Mouse (Mus musculus): ENCODE results near the gene Prkag3.

Prkag3 gene

DNA sequence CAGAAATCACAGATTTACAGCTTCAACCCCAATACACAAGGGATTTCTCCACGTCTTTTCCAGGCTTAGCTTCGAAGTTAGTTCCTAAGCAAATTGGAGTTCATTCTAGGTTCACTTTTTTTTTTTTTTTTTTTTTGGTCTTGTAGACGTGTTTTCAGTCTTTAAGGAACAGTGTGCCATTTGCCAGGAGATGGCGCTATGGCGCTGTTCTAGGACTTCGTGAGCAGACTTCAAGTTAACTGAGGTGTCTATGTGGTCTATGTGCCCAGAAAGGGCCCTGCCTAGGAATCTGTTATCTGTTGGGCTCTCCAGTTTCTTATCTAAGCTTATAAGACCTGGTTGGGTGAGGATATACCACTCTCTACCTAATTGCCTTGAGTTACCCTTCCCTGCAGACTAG, 14.1 kb upstream of the Prkag3 start:
- peak in 1 of 2 experiments; percentile 67 for DNase-seq (ENCODE audit: low read depth in 1 of 2, low spot score in 2 of 2)

DNA sequence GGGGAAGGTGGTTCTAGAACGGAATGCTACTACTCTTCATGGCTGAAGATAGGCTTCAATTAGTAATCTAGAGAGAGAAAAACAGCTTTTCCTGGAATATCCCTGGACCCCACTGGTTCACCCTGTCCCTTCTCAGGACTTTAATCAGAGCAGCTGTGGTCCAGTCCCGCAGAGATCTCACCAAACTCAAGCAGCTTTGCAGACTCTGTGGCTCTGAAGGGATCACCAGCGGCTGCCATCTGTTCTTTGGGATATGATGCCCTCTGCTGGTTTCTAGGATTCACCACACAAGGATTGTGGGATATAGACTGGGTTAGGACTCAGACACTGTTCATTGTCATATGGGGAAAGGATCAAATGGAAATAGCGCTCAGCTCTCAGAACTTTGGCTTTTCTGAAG, 10.8 kb upstream of the Prkag3 start:
- DNase-seq (ENCODE audit: low read depth in 1 of 2, low spot score in 2 of 2), result no peak

DNA sequence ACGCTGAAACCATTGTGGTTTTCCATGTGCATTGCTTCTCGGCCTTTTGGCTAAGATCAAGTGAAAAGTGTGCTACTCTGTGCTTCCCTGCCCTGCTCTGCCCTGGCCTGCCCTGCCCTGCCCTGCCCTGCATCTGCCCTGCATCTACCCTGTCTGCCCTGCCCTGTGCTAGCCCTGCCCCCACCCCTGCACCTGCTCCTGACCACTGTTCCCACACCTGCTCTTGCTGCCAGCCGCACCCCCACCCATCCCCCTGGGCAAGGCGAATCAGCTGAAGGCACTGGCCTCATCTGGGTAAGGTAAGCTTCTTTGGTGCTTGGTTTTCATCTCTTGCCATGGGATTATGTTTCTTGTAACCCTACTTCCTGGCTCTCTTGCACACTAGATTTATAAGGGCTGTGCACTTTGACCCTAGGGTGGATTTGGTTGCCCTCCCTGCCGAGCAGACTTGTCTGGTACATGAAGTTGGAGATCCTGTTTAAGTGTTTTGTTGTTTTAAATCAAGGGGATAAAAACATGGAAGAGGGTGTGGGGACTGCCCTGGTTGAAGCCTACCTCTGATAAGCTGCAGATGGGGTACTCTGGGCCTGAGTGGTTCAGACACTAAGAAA, 5.3 kb upstream of the Prkag3 start:
- no peak for DNase-seq (ENCODE audit: low read depth in 1 of 2, low spot score in 2 of 2)

DNA sequence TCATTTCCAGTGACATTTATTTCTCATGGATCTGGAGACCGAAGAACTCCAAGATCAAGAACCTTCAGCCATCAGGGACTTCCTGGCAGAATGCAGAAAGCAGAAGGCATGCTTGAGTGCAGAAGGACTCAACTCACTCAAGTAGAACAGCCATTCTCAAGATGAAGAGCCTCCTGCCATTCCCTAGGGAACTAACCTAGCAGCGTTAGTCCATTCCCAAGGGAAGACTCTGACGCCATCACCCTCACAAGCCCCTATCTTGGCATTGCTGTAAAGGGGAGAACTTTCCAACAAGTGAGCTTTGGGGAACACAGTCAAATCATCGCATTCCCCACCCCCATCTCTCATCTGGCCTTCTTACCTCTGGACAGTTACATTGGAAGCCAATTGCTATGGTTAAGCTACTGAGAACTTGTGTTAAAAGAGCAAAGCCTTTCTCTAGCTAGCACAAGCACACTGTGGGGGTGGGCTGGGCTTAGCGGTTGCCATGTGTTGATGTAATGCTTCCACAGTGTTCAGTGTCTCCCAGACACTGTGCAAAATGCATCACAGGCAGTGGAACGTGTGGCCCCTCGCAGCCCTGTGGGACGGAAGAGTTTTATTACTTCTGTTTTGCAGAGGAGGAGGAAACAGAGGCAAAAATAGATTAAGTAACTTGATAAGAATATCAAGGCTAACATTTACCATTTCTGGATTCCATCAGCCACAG, 4.4 kb upstream of the Prkag3 start:
- no peak for DNase-seq (ENCODE audit: low read depth in 1 of 2, low spot score in 2 of 2)

DNA sequence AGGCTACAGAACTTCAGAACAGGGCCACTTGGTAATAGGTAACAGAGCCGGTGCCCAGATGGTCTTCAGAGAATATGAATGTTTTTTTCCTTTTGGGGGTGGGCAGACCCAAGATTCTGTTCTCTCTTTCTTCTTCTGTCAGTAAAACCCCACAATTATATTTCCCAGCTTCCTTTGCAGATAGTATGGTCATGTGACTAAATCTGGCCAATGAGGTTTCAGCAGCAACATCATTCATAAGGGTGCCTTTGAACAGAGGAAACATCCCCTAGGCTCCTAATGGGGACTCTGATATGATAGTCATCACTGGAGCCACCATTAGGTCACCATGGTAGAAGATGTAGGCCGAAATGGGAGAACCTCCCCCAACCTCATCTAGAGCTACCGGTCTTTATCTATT, 3.8 kb upstream of the Prkag3 start:
- no peak for DNase-seq (ENCODE audit: low read depth in 1 of 2, low spot score in 2 of 2)

DNA sequence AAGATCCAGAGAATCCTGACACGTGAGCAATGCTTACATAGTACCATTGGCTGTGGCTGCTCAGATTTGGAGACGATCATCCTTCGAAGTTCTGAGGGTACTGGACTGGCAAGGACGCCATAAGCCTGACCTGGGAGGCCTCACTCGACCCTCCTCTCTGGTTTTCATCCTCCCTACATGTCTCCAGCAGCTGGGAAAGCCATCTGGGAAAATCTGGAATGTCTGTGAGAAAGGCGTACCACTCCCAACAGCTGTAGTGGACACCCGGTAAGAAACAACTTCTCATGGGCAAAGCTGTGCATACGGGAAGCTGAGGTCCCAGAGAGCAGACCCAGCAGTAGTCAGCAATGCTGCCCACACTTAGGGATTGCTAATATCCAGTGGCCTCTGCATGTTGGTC, 3.1 kb upstream of the Prkag3 start:
- no peak for DNase-seq (ENCODE audit: low read depth in 1 of 2, low spot score in 2 of 2)

DNA sequence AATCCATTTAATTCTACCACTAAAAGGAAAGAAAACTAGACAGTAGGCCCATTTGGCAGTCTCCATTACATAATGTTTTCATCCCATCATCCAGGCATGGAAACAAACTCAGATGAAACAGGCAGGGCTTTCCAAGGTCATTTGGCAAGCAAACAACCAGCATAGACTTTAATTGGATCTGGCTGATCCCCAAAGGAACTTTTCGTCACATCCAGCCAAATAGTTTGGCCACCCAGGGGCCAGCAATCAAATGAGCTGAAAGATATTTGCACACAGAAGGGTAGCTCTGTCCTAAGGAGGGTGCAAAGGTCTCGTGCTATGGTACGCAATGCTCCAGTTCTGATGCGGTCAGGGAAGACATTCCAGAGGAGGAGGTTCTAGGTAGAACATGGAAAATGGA, 1.7 kb upstream of the Prkag3 start:
- DNase-seq (ENCODE audit: low read depth in 1 of 2, low spot score in 2 of 2), result no peak

DNA sequence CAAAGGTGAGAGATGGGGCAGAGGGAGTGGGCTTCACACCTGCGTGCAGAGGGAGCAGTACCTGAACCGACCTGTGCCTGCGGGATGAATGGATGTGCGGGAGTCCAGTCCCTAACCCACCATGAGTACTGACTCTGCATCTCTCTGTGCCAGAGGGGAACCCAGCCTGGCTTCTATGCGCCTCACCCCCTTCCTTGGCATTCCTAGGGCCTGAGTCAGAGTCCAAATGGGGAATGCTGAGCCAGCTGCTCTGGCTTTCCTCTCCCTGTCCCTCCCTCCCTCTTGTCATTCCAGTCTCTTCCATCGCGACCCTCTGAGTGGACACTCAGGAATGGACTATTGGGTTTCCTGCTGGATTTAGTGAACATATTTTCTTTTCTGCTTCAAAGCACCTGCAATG, 280 bp upstream of the Prkag3 start:
- DNase-seq (ENCODE audit: low read depth in 1 of 2, low spot score in 2 of 2), result no peak

DNA sequence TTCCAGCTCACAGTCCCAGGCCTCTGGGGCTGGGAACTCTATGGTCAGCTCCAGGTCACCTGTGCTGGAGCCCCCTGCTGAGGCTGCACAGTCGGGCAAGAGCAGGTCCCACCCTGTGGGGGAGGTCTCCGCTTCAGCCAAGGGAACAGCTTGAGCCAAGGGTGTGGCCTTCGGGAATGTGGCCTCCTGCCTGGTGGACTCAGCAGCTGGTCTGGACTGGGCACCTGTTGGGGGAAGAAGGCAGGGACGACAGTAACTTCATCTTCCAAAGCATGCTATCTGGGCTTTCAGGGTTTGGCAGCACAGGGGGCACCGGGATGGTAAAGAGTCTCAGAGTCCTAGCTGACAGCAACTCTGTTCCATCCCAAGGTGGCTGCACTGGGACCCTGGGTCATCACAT, 1.7 kb downstream of the Prkag3 start:
- DNase-seq (ENCODE audit: low read depth in 1 of 2, low spot score in 2 of 2), result no peak

DNA sequence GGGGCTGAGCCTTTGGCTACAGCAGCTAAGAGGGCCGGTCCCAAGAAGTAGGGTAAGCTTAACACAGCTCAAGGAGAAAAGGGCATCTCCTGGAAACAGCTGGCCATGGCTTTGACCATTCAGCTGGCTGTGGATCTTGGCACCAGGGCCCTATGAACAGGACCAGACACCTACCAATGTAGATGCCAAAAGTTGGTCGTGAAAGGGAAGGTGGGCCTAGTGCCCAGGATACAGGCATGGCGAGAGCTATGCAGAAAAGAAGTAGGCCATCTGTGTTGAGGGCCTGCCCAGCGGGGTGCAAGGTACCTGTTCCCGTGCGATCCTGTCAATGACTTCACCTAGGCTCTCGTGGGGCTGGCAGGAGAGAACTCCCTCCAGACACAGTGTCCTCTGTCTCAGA, 8.2 kb downstream of the Prkag3 start:
- no peak for DNase-seq (ENCODE audit: low read depth in 1 of 2, low spot score in 2 of 2)

DNA sequence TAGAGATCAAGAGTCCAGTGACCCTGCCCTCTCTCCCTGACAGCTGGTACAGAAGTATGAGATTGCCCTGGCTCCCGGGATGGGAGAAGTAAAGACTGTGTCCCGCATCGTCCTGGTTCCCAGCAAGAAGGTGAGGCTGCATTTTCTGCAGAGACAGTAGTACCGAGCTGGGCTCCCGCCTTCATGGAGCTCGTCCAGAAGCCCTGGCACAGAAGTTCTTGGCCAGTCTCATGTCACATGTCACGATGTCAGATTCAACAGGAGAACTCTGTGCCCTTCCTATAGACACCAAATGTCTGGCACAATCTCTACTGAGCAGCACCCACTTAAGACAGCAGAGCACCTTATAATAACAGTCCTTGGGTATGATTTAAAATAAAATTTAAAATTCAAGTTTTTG, 11.5 kb downstream of the Prkag3 start:
- DNase-seq (ENCODE audit: low read depth in 1 of 2, low spot score in 2 of 2), result no peak

DNA sequence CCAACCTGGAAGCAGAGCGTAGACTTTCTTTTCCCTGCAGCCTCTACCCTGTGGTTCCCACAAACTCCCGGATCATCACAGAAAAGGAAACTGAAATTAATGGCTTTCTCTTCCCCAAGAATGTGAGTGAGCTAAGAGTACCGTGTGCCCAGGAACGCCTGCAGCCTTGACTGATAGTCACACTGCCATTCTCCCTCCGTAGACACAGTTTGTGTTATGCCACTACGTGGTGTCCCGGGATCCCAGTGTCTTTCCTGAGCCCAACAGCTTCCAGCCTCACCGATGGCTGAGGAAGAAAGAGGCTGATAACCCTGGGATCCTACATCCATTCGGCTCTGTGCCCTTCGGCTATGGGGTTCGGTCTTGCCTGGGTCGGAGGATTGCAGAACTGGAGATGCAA, 12.0 kb downstream of the Prkag3 start:
- DNase-seq (ENCODE audit: low read depth in 1 of 2, low spot score in 2 of 2), result no peak

DNA sequence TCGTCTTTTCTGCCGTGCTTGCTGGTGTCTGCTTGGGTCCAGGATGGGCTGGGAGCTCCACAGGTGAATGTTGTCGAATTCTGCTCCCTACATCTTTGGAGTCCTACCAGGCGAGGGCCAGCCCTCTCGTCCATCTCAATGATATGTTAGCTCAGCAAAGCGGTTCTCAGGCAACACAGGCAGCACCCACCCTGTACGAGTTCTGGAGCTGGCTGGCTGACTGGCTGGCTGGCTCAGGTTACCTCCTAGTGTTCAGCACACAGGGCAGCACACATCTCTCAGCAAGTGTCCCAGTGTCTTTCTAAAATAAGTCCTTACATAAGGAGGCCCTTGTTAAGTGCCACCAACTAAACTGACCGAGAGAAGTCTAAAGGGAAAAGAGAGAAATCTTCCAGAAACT, 20.6 kb downstream of the Prkag3 start:
- DNase-seq (ENCODE audit: low read depth in 1 of 2, low spot score in 2 of 2), result no peak

DNA sequence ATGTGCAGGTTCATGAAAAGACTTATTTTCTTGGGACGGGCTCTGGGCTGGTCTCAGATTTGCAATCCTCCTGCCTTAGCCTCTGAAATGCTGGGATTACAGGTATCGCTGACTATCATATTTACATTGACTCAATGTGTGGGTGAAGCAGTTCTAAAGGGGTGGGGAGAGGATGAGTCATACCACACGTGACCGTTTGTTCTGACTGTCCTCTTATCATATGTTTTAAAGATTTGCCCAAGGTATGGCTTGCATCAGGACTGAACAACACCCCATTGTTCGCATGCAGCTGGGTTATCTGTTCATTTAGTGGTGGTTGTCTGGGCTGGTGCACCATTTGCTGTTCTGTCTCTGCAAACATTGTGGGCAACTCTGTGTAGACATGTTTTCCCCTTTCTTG, 22.3 kb downstream of the Prkag3 start:
- no peak for DNase-seq (ENCODE audit: low read depth in 1 of 2, low spot score in 2 of 2)

DNA sequence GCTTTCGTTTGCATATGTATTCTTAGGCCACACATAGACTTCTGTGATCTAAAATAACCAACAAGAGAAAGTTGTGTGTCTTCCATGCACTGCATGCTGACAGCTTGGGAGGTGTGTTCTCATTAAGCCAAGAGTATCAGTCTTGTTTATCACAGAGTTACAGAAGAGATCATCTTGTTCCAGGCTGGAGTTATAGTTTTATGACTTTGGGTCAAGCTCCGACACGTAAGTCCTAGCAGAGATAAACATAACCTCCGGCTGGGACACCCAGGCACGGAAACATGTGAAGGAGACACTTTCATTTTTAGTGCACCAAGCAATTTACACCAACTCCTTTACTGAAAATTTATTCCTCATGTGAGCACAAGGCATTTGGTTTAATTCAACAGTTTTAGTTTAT, 22.9 kb downstream of the Prkag3 start:
- no peak for DNase-seq (ENCODE audit: low read depth in 1 of 2, low spot score in 2 of 2)

DNA sequence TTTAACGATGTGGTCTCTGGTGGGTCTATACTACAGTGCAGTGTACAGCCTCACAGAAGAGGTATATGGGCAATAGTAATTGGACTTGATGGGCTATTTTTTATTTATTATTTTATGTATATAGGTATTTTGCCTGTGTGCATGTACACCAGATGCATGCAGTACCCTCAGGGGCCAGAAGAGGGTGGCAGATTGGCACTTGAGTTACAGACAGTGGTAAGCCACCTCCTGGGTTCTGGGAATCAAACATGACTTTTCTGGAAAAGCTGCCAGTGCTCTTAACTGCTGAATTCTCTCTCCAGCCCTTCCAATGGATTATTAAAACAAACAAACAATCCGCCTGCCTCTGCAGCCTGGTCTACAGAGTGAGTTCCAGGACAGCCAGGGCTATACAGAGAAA, 25.3 kb downstream of the Prkag3 start:
- DNase-seq (ENCODE audit: low read depth in 1 of 2, low spot score in 2 of 2), result no peak

DNA sequence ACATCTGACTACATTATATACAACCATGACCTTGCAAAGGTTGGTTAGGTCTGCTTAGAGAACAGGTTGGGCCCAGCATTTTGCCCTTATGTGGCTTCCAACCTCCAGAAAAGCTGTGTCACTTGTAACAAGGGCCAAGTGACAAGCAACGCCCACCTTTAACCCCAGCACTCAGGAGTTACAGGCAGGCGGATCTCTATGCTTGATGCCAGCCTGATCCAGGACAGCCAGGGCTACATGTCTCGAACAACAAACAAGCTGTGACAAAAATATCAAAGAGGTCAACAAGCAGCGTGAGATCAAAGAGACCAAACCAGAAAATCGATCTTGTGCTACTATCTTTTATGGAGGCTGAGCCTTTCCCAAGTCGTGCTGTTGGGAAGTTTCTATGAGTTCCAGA, 27.4 kb downstream of the Prkag3 start:
- no peak for DNase-seq (ENCODE audit: low read depth in 1 of 2, low spot score in 2 of 2)

DNA sequence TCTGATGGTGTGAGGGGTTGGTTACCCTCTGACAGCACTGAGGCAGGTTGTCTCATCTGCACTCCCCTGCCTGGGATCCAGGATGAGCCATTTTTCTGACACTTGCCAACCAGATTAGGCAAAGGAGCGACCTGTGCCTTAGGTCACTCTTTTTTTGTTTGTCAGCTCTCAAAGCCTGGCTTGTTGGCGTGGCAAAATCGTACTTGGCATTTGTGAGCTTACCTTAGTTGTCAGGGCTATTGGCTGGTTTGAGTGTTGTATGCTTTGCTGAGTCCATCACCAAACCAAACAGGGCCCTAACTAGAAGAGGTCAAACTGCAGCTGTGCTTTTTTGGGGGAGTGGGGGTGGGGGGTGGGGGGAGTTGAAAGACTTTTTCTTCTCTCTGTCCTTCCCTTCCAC, 29.7 kb downstream of the Prkag3 start:
- DNase-seq (ENCODE audit: low read depth in 1 of 2, low spot score in 2 of 2), result no peak

DNA sequence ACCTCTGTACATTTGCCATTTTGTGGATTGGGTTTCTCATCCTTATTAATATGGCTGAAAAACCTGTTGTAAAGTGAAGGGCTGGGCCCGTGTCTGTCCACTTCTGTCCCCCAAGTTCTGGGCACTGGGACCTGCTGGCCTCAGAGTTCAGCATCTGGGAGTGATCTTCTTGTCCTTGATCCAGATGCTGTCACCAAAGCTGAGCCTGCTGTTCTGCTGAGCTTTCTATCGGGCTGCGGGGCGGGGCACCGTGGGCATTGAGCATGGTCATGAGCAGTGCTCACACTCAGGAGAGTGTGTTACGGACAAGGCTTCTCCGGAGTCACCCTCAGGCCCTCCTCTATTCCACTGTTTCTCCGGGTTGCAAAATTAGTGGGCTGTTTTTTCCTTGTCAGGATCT, 30.9 kb downstream of the Prkag3 start:
- DNase-seq (ENCODE audit: low read depth in 1 of 2, low spot score in 2 of 2), result no peak

DNA sequence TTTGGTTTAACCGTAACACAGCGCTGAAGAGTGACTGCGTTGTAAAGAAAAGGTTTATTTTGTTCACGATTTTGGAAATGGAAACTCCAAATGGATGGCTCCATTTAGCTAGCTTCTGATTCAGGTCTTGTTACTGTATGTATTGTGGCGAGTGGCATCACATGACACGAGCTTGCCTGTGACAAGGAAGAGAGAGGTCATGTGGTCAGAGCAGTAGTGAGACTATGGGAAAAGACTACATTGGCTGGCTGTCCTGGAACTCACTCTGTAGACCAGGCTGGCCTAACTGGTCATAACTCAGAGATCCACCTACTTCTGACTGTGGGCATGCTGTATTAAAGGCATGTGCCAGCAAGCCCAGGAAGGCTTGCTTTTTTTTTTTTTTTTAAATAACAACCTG, 33.1 kb downstream of the Prkag3 start:
- DNase-seq (ENCODE audit: low read depth in 1 of 2, low spot score in 2 of 2), result no peak

DNA sequence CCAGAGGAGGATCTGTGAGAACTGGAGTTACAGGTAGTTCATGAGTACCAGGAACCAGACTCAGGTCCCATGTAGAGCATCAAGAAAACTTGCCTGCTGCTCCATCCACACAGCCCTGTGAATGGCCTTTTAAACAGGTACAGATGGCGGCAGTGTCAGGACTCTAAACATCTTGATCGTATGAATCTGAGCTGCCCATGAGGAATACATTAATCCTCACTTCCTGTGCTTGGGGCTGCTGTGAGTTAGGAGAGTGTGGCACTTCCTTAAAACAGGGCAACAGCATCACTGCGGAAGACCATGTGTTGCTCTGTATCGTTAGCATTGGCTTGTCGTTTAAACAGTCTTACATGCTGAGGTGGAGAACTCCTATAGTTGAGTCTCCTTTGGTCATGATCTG, 33.6 kb downstream of the Prkag3 start:
- peak in 1 of 2 experiments; percentile 29 for DNase-seq (ENCODE audit: low read depth in 1 of 2, low spot score in 2 of 2)

DNA sequence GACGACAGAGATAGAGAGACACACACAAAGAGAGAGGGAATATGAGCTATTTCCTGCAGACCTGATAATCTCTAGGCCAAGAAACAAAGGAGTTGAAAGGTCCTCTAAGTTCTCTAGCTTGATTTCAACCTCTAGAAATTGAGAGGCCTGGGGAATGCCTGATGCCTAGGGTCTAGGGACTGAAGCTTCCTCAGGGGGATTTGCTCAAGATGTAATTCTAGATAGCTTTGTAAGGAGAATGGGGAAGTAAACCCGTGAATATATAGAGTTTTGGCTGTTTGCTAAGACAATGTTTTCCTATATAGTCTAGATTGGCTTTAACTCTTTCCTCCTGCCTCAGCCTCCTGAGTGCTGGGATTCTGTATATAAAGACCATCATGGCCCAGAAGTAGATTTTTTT, 34.1 kb downstream of the Prkag3 start:
- no peak for DNase-seq (ENCODE audit: low read depth in 1 of 2, low spot score in 2 of 2)
